Mouse (Mus musculus) activated CD4-positive, CD25-positive, alpha-beta regulatory T cell, adult 9 weeks (primary cell): ENCODE data around the gene Ddx10. TPM values are rescaled to one million over a fixed set of nuclear protein-coding genes. Genes with fewer than 3 reads are reported as not detected.

Source experiments
- polyA plus RNA-seq: library from polyadenylated mRNA; unstranded; fragments of 100-300 nt; shearing (Covaris generic); gene quantifications from one replicate; pipeline ENCODE4 v1.2.1, GENCODE M21; 2017

Gene Ddx10
- 51.7 TPM for polyA plus RNA-seq

GRCm38 (mm10) chr9:53247953-53248397 is at the start of gene Ddx10:
Ddx10 (minus strand) TSS chr9:53248053.

Other genes with a start within 250 kb of the Ddx10 start
- gene Exph5, start 53.6 kb upstream of the Ddx10 start, polyA plus RNA-seq, result 1.0 TPM
- 1.1 TPM for gene Kdelc2, start 136.0 kb upstream of the Ddx10 start, polyA plus RNA-seq
- 0.54 TPM for gene 4930550C14Rik, start 154.3 kb upstream of the Ddx10 start, polyA plus RNA-seq